Mouse (Mus musculus) stomach, embryonic 15.5 days (tissue): ENCODE measurements around the gene Dmtf1. TPM values are rescaled to one million over a fixed set of nuclear protein-coding genes. Genes with fewer than 3 reads are reported as not detected.

Source experiments
- ATAC-seq: fragments of 200-750 bp; cut with Nextera tagmentation; 2 replicates; pipeline ENCODE4 v1.8.0; 2017; ENCODE audit warnings: low read depth, moderate number of reproducible peaks, moderate TSS enrichment; ENCODE audit not compliant: insufficient read depth, low FRiP score
- H3K27ac ChIP-seq: fragments of 300-500 bp; sonication (generic); 2 replicates; pipeline ENCODE4 v1.5.1; 2015; ENCODE audit warnings: mild to moderate bottlenecking, inconsistent platforms
- H3K27me3 ChIP-seq: fragments of 300-500 bp; sonication (generic); replicated peaks from 2 replicates; pipeline ENCODE4 v1.6.1; 2015; ENCODE audit warnings: inconsistent platforms
- H3K36me3 ChIP-seq: fragments of 300-500 bp; sonication (generic); 2 replicates; pipeline ENCODE4 v1.6.1; 2015; ENCODE audit warnings: inconsistent platforms
- H3K4me1 ChIP-seq: fragments of 300-500 bp; sonication (generic); 2 replicates; pipeline ENCODE4 v1.6.1; 2015; ENCODE audit warnings: inconsistent platforms
- H3K4me2 ChIP-seq: fragments of 300-500 bp; sonication (generic); 2 replicates; pipeline ENCODE4 v1.6.1; 2015; ENCODE audit warnings: mild to moderate bottlenecking, inconsistent platforms
- H3K4me3 ChIP-seq: fragments of 300-500 bp; sonication (generic); replicated peaks from 2 replicates; pipeline ENCODE4 v1.5.1; 2015; ENCODE audit warnings: inconsistent platforms
- H3K9ac ChIP-seq: fragments of 300-500 bp; sonication (generic); 2 replicates; pipeline ENCODE4 v1.6.1; 2015; ENCODE audit warnings: inconsistent platforms
- H3K9me3 ChIP-seq: fragments of 300-500 bp; sonication (generic); 2 replicates; pipeline ENCODE4 v1.6.1; 2016; ENCODE audit warnings: inconsistent platforms
- WGBS: fragments of 180-500 bp; shearing (Covaris S2); methylation state at CpG from one replicate; pipeline ENCODE4 v1.1.7; 2015; 5-methylcytosine and 5-hydroxymethylcytosine counted together
- polyA plus RNA-seq: library from polyadenylated mRNA; unstranded; fragments of >200 nt; fragmentation: Nextera tagmentation; extraction: Ambion mirVana; gene quantifications from 2 replicates; pipeline ENCODE4 v1.2.1, GENCODE M21; 2015

Gene Dmtf1
- polyA plus RNA-seq, 1 experiment from 2014 or later = 37.7 TPM

DNA sequence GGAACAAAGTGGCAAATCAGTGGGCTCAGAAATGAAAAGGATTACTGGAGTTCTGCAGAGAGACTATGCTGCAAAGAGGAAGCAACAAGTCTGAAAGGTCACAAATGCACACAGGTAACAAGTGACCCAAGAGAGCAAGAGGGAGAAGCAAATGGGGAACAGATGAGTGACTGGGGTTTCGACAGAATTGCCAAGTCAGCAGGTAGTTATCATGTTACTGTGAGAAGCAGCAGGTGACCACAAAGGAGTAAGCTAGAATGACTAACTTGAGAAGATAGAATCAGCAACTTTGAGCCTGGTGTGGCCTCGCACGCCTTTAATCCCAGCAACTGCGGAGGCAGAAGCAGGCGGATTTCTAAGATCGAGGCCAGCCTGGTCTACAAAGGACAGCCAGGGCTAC lies 19.2 kb downstream of the Dmtf1 start:
- WGBS = 84% methylated on average over 6 of the region's 6 CpGs
- H3K4me2 ChIP-seq = no peak overlapping the region
- peaks cover 16% of the 10 kb centered on the region; the same call in 1 of the 2 replicates for H3K36me3 ChIP-seq
- no peak overlapping the region for H3K27ac ChIP-seq
- H3K27me3 ChIP-seq = no peaks in the 10 kb centered on the region
- H3K4me1 ChIP-seq = no peaks in the 10 kb centered on the region
- no peak overlapping the region for H3K9ac ChIP-seq
- ATAC-seq = no peak
- H3K4me3 ChIP-seq = no peak overlapping the region
- H3K9me3 ChIP-seq = no peaks in the 10 kb centered on the region

GRCm38 (mm10) chr5:9140724-9141123 lies 20.9 kb downstream of the Dmtf1 start:
- H3K27ac ChIP-seq = no peak overlapping the region
- no peak overlapping the region for H3K4me2 ChIP-seq
- no peaks in the 10 kb centered on the region for H3K9me3 ChIP-seq
- 92% methylated on average over 8 of the region's 8 CpGs for WGBS
- no peak overlapping the region for H3K9ac ChIP-seq
- no peak for ATAC-seq
- H3K4me1 ChIP-seq = no peaks in the 10 kb centered on the region
- H3K4me3 ChIP-seq = no peak overlapping the region
- peaks cover 22% of the 10 kb centered on the region; the same call in 1 of the 2 replicates for H3K36me3 ChIP-seq
- no peaks in the 10 kb centered on the region for H3K27me3 ChIP-seq

- no peak overlapping the region for H3K4me2 ChIP-seq
- no peak overlapping the region for H3K9ac ChIP-seq
- 0 out of 2 replicates have a peak, but pooled peaks cover 18% of the 10 kb centered on the region for H3K36me3 ChIP-seq
- ATAC-seq = peak; percentile 43; the same call in 1 of the 2 replicates
- 70% methylated on average over 3 of the region's 3 CpGs for WGBS
- H3K4me1 ChIP-seq = no peaks in the 10 kb centered on the region
- no peaks in the 10 kb centered on the region for H3K9me3 ChIP-seq
- no peaks in the 10 kb centered on the region for H3K27me3 ChIP-seq
- H3K4me3 ChIP-seq = no peak overlapping the region
- H3K27ac ChIP-seq = no peak overlapping the region
Measured at GRCm38 (mm10) chr5:9135588-9135987, 26.0 kb downstream of the Dmtf1 start.

DNA sequence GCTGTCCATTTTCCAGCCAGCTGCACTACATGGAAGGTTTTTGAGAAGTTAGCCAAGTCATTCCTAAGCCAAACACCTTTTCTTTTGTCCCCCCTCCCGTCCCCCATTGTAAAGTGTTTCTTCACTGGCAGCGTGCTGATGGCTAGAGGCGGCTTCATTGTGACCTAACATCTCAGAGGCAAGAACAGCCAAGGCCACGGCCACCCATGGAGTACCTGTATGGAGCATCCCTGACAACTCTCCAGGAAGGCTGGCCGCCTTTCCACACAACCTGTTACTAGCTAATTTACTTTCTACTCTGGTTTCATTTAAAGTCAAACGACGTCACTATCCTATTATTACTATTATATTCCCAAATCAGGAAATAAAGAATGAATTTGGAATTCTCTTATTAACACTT lies 29.8 kb downstream of the Dmtf1 start:
- Histone ChIP-seq H3K9ac (no peak overlapping the region), H3K27me3 (no peaks in the 10 kb centered on the region), H3K9me3 (no peaks in the 10 kb centered on the region), H3K4me2 (no peak overlapping the region), H3K4me3 (no peak overlapping the region), H3K4me1 (no peaks in the 10 kb centered on the region), H3K27ac (no peak overlapping the region), H3K36me3 (peaks cover 20% of the 10 kb centered on the region)
- WGBS = 87% methylated on average over 7 of the region's 7 CpGs
- ATAC-seq = no peak

GRCm38 (mm10) chr5:9128566-9128965 lies 33.0 kb downstream of the Dmtf1 start:
- H3K4me2 ChIP-seq = no peak overlapping the region
- no peaks in the 10 kb centered on the region for H3K27me3 ChIP-seq
- H3K4me3 ChIP-seq = no peak overlapping the region
- WGBS = 89% methylated on average over 12 of the region's 12 CpGs
- ATAC-seq = no peak
- no peak overlapping the region for H3K9ac ChIP-seq
- H3K36me3 ChIP-seq = peaks cover 21% of the 10 kb centered on the region
- H3K4me1 ChIP-seq = no peaks in the 10 kb centered on the region
- no peaks in the 10 kb centered on the region for H3K9me3 ChIP-seq
- H3K27ac ChIP-seq = no peak overlapping the region

DNA sequence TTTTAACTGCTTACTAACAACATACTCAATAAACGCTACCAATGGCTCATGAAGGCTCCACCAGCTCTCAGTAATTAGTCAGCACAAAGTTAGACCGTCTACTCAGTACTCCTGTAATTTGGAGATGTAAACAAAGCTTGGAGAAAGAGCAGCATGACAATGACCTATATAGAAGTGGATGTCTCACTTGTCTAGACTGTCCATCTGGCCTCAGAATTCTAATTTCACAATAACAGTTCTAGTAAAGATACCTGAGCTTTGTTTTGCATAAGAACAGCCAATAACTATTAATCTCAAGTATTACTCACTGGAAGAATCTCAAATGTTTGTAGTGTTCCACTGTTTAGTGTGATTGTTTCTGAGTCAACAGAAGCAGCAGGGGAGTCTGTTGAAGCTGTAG lies 37.4 kb downstream of the Dmtf1 start:
- Histone ChIP-seq H3K4me2 (no peak overlapping the region), H3K27me3 (no peaks in the 10 kb centered on the region), H3K4me3 (no peak overlapping the region), H3K36me3 (peaks cover 33% of the 10 kb centered on the region), H3K27ac (no peak overlapping the region), H3K9ac (no peak overlapping the region), H3K9me3 (no peaks in the 10 kb centered on the region), H3K4me1 (no peaks in the 10 kb centered on the region)
- WGBS = 79% methylated on average over 2 of the region's 2 CpGs
- ATAC-seq = no peak

- Histone ChIP-seq H3K4me1 (no peaks in the 10 kb centered on the region), H3K36me3 (0 out of 2 replicates have a peak, but pooled peaks cover 7% of the 10 kb centered on the region), H3K4me3 (no peak overlapping the region), H3K4me2 (no peak overlapping the region), H3K9me3 (no peaks in the 10 kb centered on the region), H3K27ac (no peak overlapping the region), H3K27me3 (no peaks in the 10 kb centered on the region), H3K9ac (no peak overlapping the region)
- ATAC-seq = no peak
- 49% methylated on average over 6 of the region's 6 CpGs for WGBS
Measured at GRCm38 (mm10) chr5:9114162-9114561, 47.4 kb downstream of the Dmtf1 start.

DNA sequence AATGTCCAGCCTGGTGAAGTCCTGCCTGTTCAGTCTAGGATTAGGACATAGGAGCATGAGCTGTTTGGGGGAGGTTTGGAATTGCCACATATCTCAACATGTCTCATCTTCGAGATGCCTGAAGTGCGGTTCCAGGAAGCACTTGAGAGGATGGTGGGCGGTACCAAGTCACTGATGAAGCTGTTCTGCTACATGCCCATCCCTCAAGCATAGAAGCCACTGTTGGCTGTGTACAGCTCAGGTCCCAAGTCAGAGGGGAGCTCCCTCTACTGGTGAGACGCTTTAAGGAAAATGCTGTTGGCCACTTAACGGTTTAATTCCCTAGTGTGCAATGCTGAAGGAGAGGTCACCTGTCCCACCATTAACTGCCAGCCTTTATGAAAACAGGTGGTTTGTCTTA lies 49.8 kb downstream of the Dmtf1 start:
- Histone ChIP-seq H3K4me2 (no peak overlapping the region), H3K4me3 (no peak overlapping the region), H3K36me3 (no peaks in the 10 kb centered on the region), H3K27ac (no peak overlapping the region), H3K27me3 (no peaks in the 10 kb centered on the region), H3K4me1 (no peaks in the 10 kb centered on the region), H3K9ac (no peak overlapping the region), H3K9me3 (no peaks in the 10 kb centered on the region)
- ATAC-seq = no peak; the same call in 1 of the 2 replicates
- WGBS = 28% methylated on average over 5 of the region's 5 CpGs

DNA sequence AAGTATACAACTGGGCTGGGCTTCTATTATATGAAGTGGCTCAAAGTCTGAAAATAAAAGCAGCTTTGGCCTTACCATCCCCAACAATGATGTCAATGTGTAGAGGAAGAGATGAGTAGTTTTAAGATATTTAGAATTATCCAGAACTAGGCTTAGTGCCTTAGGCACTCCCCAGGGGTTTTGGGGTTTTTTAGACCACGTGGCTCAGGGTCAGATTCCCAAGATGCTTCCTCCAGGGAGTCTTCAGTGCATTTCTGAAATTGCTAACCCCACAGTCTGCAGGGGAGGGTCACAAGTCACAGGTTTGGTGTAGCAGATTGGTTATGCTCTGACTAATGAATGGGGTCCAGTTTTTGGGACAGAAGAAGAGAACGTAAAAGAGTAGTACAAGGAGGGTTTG lies 50.3 kb downstream of the Dmtf1 start:
- no peaks in the 10 kb centered on the region for H3K27me3 ChIP-seq
- no peak for ATAC-seq
- no peaks in the 10 kb centered on the region for H3K9me3 ChIP-seq
- no peak overlapping the region for H3K27ac ChIP-seq
- no peak overlapping the region for H3K4me2 ChIP-seq
- no peaks in the 10 kb centered on the region for H3K4me1 ChIP-seq
- WGBS = 71% methylated on average over 2 of the region's 2 CpGs
- no peak overlapping the region for H3K4me3 ChIP-seq
- H3K36me3 ChIP-seq = no peaks in the 10 kb centered on the region
- H3K9ac ChIP-seq = no peak overlapping the region

GRCm38 (mm10) chr5:9109582-9109981 lies 52.0 kb downstream of the Dmtf1 start:
- Histone ChIP-seq H3K9ac (no peak overlapping the region), H3K9me3 (no peaks in the 10 kb centered on the region), H3K4me3 (no peak overlapping the region), H3K4me2 (no peak overlapping the region), H3K4me1 (no peaks in the 10 kb centered on the region), H3K36me3 (no peaks in the 10 kb centered on the region), H3K27ac (no peak overlapping the region), H3K27me3 (no peaks in the 10 kb centered on the region)
- no peak for ATAC-seq

- H3K27me3 ChIP-seq = no peaks in the 10 kb centered on the region
- H3K27ac ChIP-seq = no peak overlapping the region
- no peak for ATAC-seq
- WGBS = 69% methylated on average over 5 of the region's 5 CpGs
- H3K4me3 ChIP-seq = no peak overlapping the region
- no peaks in the 10 kb centered on the region for H3K4me1 ChIP-seq
- no peak overlapping the region for H3K4me2 ChIP-seq
- H3K36me3 ChIP-seq = no peaks in the 10 kb centered on the region
- no peak overlapping the region for H3K9ac ChIP-seq
- no peaks in the 10 kb centered on the region for H3K9me3 ChIP-seq
Measured at GRCm38 (mm10) chr5:9108490-9108889, 53.1 kb downstream of the Dmtf1 start.

GRCm38 (mm10) chr5:9107296-9108089 lies 54.1 kb downstream of the Dmtf1 start:
- Histone ChIP-seq H3K27ac (no peak overlapping the region), H3K4me1 (no peaks in the 10 kb centered on the region), H3K4me2 (no peak overlapping the region), H3K27me3 (0 out of 2 replicates have a peak, but pooled peaks cover under 1% of the 10 kb centered on the region), H3K4me3 (no peak overlapping the region), H3K9me3 (no peaks in the 10 kb centered on the region), H3K36me3 (no peaks in the 10 kb centered on the region), H3K9ac (no peak overlapping the region)
- 71% methylated on average over 8 of the region's 8 CpGs for WGBS
- no peak for ATAC-seq
